Mouse (Mus musculus): ENCODE results near the gene Zfp512b.

GRCm38 (mm10) chr2:181618761-181619495 lies 26.3 kb upstream of the Zfp512b start:
- TF ChIP-seq MYOG (IDR thresholded peaks at IDR 0.05; ENCODE audit: control insufficient read depth, extremely low read depth, insufficient read length) (no peak), CTCF (IDR thresholded peaks at IDR 0.05; ENCODE audit: control insufficient read depth, insufficient read depth, insufficient read length) (no peak)
